Mouse (Mus musculus): ENCODE results near the gene Gm20431.

Gene Gm20431

DNA sequence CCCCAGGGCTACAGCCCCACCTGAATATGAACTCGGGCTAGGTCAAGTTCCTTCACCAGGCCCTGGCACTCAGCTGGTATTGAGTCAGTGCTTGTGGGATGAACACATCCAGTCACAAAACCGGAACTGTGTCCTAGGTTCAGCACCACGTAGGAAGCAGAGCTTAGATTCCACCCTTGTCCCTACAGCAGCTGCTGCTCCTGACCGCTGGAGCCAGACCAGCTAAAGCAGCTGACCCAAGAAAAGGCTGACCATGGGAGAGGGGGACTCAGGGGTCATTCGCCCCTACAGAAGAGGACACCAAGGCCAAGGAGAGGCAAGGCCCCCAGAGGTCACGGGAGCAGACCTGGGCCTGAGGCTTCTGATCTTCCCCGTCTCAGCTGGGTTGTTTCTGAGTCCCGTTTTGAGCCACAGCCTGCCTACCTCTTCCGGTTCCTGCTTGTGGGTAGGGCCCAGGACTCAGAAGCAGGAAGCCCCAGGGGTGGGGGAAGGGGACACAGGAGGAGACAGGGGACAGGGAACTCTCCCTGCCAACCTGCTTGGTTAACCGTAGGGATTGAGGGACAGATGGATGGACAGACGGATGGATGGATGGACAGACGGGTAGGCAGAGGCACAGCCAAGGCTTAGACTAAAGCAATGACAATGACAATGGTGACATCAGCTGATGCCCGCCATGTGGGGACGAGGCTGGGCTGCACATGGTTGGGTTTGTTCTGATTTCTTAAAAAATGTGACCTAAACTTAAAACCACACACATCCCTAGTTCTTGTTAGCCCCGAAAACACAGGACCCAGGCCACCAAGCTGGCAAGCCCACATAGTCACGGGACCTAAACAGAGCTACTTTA is 4.4 kb downstream of the Gm20431 start:
- no peak for TF ChIP-seq GATA4 (IDR thresholded peaks at IDR 0.05; ENCODE audit: insufficient replicate concordance, low read length)

DNA sequence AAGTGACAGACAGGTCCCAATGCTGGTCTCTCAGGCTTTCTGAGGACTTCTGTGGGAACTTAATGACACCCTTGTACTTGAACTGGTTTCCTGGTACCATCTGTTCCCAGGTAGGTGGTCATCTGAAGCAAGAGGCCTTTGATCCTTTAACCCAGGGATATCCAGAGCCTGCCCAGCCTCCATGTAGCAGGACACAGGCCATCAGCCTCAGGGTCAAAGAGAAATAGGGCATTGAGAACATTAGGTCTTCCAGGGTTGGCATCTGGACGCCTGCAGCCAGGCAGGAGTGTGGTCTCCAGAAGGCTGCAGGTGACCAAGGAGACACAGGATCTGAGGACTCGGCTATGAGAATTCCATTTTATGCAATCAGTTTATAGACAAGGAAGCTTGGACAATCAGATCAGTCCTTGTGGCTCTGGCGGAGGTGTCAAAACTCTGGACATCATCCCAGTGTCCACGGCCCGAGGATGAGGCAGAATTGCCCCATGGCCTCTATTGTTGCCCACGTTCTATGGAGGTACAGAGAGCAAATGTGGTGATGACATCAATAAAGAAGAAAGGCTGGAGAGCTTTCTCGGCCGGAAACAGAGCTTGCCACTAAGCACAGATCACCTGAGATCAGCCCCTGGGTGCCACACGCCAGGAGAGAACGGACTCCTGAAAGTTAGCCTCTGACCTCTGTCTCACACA is 6.2 kb downstream of the Gm20431 start:
- TF ChIP-seq GATA4 (IDR thresholded peaks at IDR 0.05; ENCODE audit: insufficient replicate concordance, low read length): no peak

DNA sequence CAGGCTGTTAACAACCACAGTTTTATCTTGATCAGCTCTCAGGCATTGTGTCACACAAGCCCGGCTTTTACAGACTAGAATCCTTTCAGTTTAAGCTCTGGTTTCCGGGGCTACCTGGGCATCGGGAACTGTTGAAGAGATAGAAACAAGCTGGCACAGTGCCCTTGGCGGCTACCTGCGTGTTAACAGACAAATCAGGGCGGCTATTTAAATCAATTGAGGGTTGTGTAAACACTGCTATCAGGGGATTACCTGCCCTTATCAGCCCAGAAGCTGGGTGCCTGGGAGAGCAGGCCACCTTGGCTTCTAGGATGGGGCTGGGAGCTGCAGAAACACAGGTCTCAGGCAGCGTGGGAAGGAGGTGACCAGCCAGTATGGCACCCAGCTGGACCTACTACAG is 8.6 kb downstream of the Gm20431 start:
- peak; percentile 35; the same call in 1 of the 2 replicates for TF ChIP-seq GATA4 (IDR thresholded peaks at IDR 0.05; ENCODE audit: insufficient replicate concordance, low read length)

DNA sequence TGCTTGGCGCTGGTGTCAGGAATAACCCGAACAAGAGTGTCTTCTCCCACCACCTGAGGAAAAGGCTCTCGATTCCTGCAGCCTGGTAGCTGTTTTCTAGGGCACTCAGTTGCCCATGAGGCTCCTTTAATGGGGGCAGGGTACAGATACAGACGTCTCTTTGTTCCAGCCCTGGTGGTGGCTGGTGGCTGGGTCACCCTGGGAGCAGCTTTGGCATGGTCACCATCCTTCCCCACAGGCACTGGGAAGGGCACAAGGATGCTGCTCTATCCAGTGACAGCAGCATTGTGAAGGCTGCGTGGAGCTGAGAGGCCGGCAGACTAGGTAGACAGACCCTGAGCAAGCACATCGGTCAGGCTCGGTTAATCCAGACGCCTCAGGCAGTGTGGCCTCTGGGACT is 9.7 kb downstream of the Gm20431 start:
- TF ChIP-seq GATA4 (IDR thresholded peaks at IDR 0.05; ENCODE audit: insufficient replicate concordance, low read length): no peak

DNA sequence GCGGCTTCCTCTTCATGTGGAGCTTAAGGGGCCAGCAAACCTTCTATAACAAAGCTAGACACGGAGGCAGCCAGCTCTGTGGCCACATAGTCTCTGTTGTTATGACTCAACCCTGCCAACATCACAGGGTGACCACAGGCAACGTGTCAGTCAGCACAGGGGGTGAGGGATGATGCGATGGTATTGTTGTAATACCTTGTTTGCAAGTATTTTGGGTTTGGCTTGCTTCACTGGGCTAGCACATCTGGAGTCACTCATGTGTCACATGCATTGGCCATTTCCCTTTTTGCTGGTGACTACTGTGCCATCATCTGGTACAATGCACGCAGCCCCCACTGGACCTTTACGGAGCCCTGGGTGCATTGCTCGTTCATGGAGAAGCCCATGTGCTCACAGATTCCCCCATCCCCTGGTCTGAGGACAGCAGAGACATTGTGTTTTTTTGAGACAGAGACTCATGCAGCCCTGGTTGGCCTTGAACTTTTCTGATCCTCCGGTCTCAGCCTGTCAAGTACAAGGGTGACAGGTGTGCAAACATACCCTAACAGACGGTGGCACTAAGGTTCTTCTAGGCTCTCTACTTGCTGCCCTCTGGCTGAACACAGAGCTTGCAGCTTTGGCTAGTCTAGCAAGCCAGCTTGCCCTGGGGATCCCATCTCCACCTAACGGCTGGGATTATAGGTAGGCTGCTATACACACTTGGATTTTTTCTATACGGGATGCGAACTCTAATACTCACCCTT is 11.8 kb downstream of the Gm20431 start:
- TF ChIP-seq GATA4 (IDR thresholded peaks at IDR 0.05; ENCODE audit: insufficient replicate concordance, low read length): no peak

DNA sequence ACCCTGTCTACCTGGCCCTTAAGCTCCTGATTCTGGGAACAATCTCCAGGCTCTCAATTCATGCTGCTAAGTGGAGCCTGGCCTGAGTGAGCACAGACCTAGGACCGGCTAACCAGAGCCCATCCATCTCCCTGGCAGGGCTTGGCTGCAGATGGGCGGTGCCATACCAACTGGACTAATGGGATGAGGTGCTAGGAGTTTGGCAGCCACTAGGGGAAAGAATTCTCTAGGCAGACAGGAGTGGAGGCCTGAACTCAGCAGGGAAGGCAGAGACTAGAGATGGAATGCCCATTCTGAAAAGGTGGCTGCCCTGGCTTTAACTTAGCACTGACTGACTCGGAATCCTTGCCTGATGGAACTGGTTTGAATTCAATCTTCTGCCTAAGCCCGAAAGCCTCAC is 14.9 kb downstream of the Gm20431 start:
- no peak for TF ChIP-seq GATA4 (IDR thresholded peaks at IDR 0.05; ENCODE audit: insufficient replicate concordance, low read length)

- TF ChIP-seq GATA4 (IDR thresholded peaks at IDR 0.05; ENCODE audit: insufficient replicate concordance, low read length): no peak
Measured at GRCm38 (mm10) chr2:167642164-167642563, 19.1 kb downstream of the Gm20431 start.

DNA sequence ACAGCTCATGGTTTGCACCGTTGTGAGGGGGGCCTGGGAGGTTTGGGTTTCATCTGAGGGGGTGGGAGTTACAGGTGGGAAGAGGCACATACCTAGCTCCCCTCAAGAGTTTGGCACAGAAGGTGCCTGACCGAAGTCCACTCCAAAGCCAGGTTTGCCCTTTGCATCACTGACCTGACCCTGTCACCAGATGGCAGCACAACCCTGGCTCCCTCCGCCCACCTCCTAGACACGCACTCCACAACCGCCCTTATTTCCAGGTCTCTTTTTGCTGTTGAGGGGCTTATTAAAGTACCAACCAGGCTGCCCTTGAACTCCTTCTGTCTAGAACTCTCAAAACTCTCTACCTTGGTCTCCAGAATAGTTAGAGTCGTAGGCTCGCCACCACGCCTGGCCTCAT is 20.0 kb downstream of the Gm20431 start:
- TF ChIP-seq GATA4 (IDR thresholded peaks at IDR 0.05; ENCODE audit: insufficient replicate concordance, low read length): no peak

GRCm38 (mm10) chr2:167640279-167640678 is 21.0 kb downstream of the Gm20431 start:
- no peak for TF ChIP-seq GATA4 (IDR thresholded peaks at IDR 0.05; ENCODE audit: insufficient replicate concordance, low read length)

DNA sequence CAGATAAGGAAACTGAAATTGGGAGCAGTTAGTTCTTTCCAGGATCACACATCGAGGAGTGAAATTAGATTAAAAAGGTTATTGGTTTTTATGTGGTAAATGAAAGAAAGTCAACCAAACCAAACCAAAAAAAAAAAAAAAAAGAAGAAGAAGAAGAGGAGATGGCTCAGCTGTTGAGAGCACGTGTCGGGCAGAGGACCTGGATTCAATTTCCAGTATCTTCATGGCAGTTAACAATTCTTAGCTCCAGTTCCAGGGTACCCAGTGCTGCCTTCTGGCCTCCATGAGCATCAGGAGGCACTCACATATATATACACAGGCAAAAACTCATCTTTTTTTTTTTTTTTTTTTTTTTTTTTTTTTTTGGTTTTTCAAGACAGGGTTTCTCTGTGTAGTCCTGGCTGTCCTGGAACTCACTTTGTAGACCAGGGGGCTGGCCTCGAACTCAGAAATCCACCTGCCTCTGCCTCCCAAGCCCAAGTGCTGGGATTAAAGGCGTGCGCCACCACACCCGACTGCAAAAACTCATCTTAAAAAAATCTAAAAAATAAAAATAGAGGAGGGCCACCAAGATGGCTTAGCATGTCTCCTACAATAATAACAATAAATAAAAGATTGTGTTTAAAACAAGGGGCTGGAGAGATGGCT is 26.3 kb downstream of the Gm20431 start:
- no peak for TF ChIP-seq GATA4 (IDR thresholded peaks at IDR 0.05; ENCODE audit: insufficient replicate concordance, low read length)

DNA sequence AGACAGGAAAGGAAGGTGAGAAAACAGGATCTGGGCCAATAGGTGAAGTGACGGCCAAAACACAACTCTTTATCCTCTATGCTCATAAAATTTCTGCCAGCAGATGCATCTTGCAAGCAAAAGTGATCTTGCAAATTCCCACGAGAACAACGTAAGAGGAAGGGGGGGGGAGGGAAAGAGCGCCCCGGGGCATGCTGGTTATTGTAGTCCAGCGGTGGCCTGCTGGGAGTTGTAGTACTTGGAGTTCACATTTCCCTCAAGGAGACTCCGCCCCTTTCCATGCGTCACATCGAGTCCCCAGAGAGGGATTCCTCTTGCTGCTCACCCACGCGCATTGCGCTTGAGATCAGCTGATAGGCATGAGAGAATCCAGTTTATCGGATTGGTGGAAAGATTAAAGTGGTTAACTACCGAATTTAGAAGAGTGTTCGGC is 26.9 kb downstream of the Gm20431 start:
- TF ChIP-seq GATA4 (IDR thresholded peaks at IDR 0.05; ENCODE audit: insufficient replicate concordance, low read length): peak; percentile 41; the same call in 1 of the 2 replicates

- no peak for TF ChIP-seq GATA4 (IDR thresholded peaks at IDR 0.05; ENCODE audit: insufficient replicate concordance, low read length)
Measured at GRCm38 (mm10) chr2:167633537-167633872, 27.8 kb downstream of the Gm20431 start.

DNA sequence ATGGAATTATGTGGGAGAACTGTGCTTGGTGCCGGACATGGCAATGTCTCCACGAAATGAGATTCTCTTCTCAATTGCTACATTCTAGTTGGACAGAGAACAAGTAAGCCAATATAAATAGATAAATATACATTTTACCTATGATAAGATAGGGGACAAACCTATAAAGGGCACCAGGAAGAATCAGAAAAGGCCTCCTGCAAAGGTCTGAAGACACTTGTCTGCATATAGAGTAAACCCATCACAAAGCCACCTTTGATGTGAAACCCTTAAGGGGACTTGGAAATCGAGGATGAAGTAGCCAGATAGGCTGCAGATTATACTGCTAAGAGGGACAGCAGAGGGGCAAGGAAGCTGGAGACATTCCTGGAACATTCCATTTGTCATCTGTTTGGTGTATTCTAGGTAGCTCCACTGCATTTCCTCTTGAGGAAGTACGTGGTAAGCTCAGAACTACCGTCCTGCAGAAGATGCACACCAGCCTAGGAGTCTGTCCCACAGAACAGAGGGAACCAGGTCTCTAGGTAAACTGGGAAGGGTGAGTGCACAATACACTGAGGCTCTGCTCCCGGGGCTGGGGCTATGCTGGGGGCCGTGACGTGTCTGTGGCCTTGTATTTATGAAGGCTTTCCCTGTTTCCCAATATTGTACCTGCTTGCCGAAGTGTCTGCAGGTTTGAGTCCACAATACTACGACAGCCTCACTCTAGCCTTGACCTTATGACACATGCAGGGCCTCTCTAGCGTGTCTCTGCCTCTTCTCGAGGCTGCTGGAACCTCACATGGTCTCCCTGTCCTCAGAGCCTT is 28.4 kb downstream of the Gm20431 start:
- no peak for TF ChIP-seq GATA4 (IDR thresholded peaks at IDR 0.05; ENCODE audit: insufficient replicate concordance, low read length)

All from liver, adult (tissue).